Mouse (Mus musculus) heart, postnatal 36 days (tissue): ENCODE results near the gene Mllt1. TPM values are rescaled to one million over a fixed set of nuclear protein-coding genes. Genes with fewer than 3 reads are reported as not detected.

Experiments
- DNase-seq, 2 experiments: peaks; one replicate each; pipeline ENCODE4 v3.0.0; 2021 to 2022
- intact Hi-C: fragments of 180-260 bp; cut with DNase I; formaldehyde crosslinking; loops from one replicate; pipeline ENCODE4 v1.15.1; 2025
- total RNA-seq, 2 experiments: library from RNA; stranded (reverse); gene quantifications; 2 replicates each; pipeline ENCODE4 v1.2.3; 2021

Gene Mllt1
- total RNA-seq, 2 experiments from 2014 or later: 23.9 to 25.9 TPM

GRCm38 (mm10) chr17:56888050-56888449, 47.2 kb downstream of the Mllt1 start:
- DNase-seq: no peak
- intact Hi-C loops: no loop called here

- DNase-seq: no peak
- intact Hi-C loops: no loop called here
These were observed 50.4 kb downstream of the Mllt1 start for GRCm38 (mm10) chr17:56884809-56885208.

GRCm38 (mm10) chr17:56884331-56884730, 50.9 kb downstream of the Mllt1 start:
- intact Hi-C loops: no loop called here
- DNase-seq: no peak

GRCm38 (mm10) chr17:56883612-56884011, 51.6 kb downstream of the Mllt1 start:
- DNase-seq: peak; percentile 15 to 29
- intact Hi-C loops: no loop called here

- intact Hi-C loops: no loop called here
- no peak for DNase-seq
These were observed 57.8 kb downstream of the Mllt1 start for GRCm38 (mm10) chr17:56877426-56877825.

- no peak for DNase-seq
- intact Hi-C loops: no loop called here
These were observed 58.2 kb downstream of the Mllt1 start for GRCm38 (mm10) chr17:56876981-56877380.

- intact Hi-C loops: no loop called here
- no peak for DNase-seq
These were observed 58.8 kb downstream of the Mllt1 start for GRCm38 (mm10) chr17:56876465-56876864.

GRCm38 (mm10) chr17:56874936-56875651, 60.1 kb downstream of the Mllt1 start, which contains the start of gene 1700061G19Rik:
Gene 1700061G19Rik (plus strand): TSS chr17:56875477.
- DNase-seq: no peak
- intact Hi-C loops: no loop called here

- intact Hi-C loops: no loop called here
These were observed 61.0 kb downstream of the Mllt1 start, which contains the start of gene Acsbg2 for GRCm38 (mm10) chr17:56874237-56874636. Gene Acsbg2 (minus strand): TSS chr17:56874447.

GRCm38 (mm10) chr17:56872512-56872911, 62.7 kb downstream of the Mllt1 start:
- intact Hi-C loops: no loop called here
- DNase-seq: no peak

More at GRCm38 (mm10) chr17:56874237-56874636, 61.0 kb downstream of the Mllt1 start, which contains the start of gene Acsbg2:
- DNase-seq: no peak

- intact Hi-C loops: no loop called here
- DNase-seq: no peak
These were observed 63.4 kb downstream of the Mllt1 start for GRCm38 (mm10) chr17:56871767-56872166.

GRCm38 (mm10) chr17:56870287-56870953, 64.8 kb downstream of the Mllt1 start:
- intact Hi-C loops: no loop called here
- no peak for DNase-seq

GRCm38 (mm10) chr17:56869481-56869977, 65.7 kb downstream of the Mllt1 start:
- intact Hi-C loops: no loop called here
- no peak for DNase-seq

- no peak for DNase-seq
- intact Hi-C loops: no loop called here
These were observed 69.1 kb downstream of the Mllt1 start for GRCm38 (mm10) chr17:56866071-56866470.

- no peak for DNase-seq
- intact Hi-C loops: no loop called here
These were observed 74.0 kb downstream of the Mllt1 start for GRCm38 (mm10) chr17:56861197-56861596.

GRCm38 (mm10) chr17:56858922-56859321, 76.3 kb downstream of the Mllt1 start:
- intact Hi-C loops: loop anchor here (1.0 to 2.0 kb wide), 2 partner anchors 28 to 51 kb away; partner anchors contain the start of gene Rfx2
- no peak for DNase-seq

- peak; percentile 72 to 78 for DNase-seq
- intact Hi-C loops: loop anchor here (1.0 to 2.0 kb wide), 2 partner anchors 27 to 50 kb away; partner anchors contain the start of gene Rfx2
These were observed 77.0 kb downstream of the Mllt1 start for GRCm38 (mm10) chr17:56858216-56858615.

- intact Hi-C loops: no loop called here
- no peak for DNase-seq
These were observed 79.8 kb downstream of the Mllt1 start for GRCm38 (mm10) chr17:56855421-56855820.

- DNase-seq: no peak
These were observed 84.0 kb downstream of the Mllt1 start for GRCm38 (mm10) chr17:56851167-56851566.

GRCm38 (mm10) chr17:56849710-56850109, 85.5 kb downstream of the Mllt1 start:
- intact Hi-C loops: no loop called here
- DNase-seq: no peak

More at GRCm38 (mm10) chr17:56851167-56851566, 84.0 kb downstream of the Mllt1 start:
- intact Hi-C loops: no loop called here

GRCm38 (mm10) chr17:56848785-56849184, 86.4 kb downstream of the Mllt1 start:
- no peak for DNase-seq
- intact Hi-C loops: no loop called here
